Mouse (Mus musculus): ENCODE results near the gene Nuak1.

- TF ChIP-seq POLR2A (IDR thresholded peaks at IDR 0.05; ENCODE audit: extremely low read depth, insufficient read depth, low read length) (no peak), CTCF (IDR thresholded peaks at IDR 0.05; ENCODE audit: low read depth, low read length) (no peak)
Measured at GRCm38 (mm10) chr10:84357593-84357992, 82.8 kb downstream of the Nuak1 start.

Measured in liver, adult 2 months (tissue).